Mouse (Mus musculus) neutrophil, adult 59 days (primary cell): ENCODE results near the gene Tmem80. TPM values are rescaled to one million over a fixed set of nuclear protein-coding genes. Genes with fewer than 3 reads are reported as not detected.

ENCODE experiments used
- total RNA-seq, 2 experiments: library from RNA; stranded (reverse); gene quantifications; 1 replicate in 1 of 2; 2 replicates in 1 of 2; pipeline ENCODE4 v1.2.4; 2023

The Tmem80 gene
- 10 to 100 TPM in 1 of 2 experiments, 1 to 10 TPM in 1; 9.5 to 10.8 TPM for total RNA-seq

GRCm38 (mm10) chr7:141327469-141328372, at the start of gene Tmem80, which contains the start of gene Deaf1:
Tmem80 (plus strand) TSS chr7:141327739.
Deaf1 (minus strand) TSS chr7:141327690.

GRCm38 (mm10) chr7:141278766-141279590, 48.6 kb upstream of the Tmem80 start, which contains the start of gene Sct:
Sct (minus strand) TSS chr7:141279133.

GRCm38 (mm10) chr7:141291921-141292582, 35.5 kb upstream of the Tmem80 start, which contains the start of gene Drd4:
Drd4 (plus strand) TSS chr7:141292006.

GRCm38 (mm10) chr7:141338576-141339131, 11.1 kb downstream of the Tmem80 start, which contains the start of gene Eps8l2:
Eps8l2 (plus strand) TSS chr7:141338880.

Other genes starting within 250 kb of the Tmem80 start
- gene Pkp3, start 249.5 kb upstream of the Tmem80 start, total RNA-seq, result 1 to 10 TPM; 3.6 to 5.5 TPM
- gene Sigirr, start 227.2 kb upstream of the Tmem80 start, total RNA-seq, result 1 to 10 TPM; 6.6 to 7.4 TPM
- not detected for gene Ano9, start 209.9 kb upstream of the Tmem80 start, total RNA-seq
- gene Ptdss2, start 205.4 kb upstream of the Tmem80 start, total RNA-seq, result 10 to 100 TPM in 1 of 2 experiments, 1 to 10 TPM in 1; 7.5 to 14.3 TPM
- gene Rnh1, start 154.9 kb upstream of the Tmem80 start, total RNA-seq, result 100 to 1,000 TPM in 1 of 2 experiments, 10 to 100 TPM in 1; 85.6 to 106 TPM
- gene Hras, start 133.7 kb upstream of the Tmem80 start, total RNA-seq, result 10 to 100 TPM; 30.0 to 30.9 TPM
- gene Lrrc56, start 133.6 kb upstream of the Tmem80 start, total RNA-seq, result 1 to 10 TPM; 3.8 to 5.6 TPM
- under 1 TPM; 0.18 to 0.22 TPM for gene Lmntd2, start 113.7 kb upstream of the Tmem80 start, total RNA-seq
- 1 to 10 TPM; 4.0 to 5.0 TPM for gene Rassf7, start 111.9 kb upstream of the Tmem80 start, total RNA-seq
- gene Phrf1, start 99.0 kb upstream of the Tmem80 start, total RNA-seq, result 10 to 100 TPM; 77.4 to 85.4 TPM
- 10 to 100 TPM; 27.7 to 35.2 TPM for gene Irf7, start 61.3 kb upstream of the Tmem80 start, total RNA-seq
- gene Cdhr5, start 51.0 kb upstream of the Tmem80 start, total RNA-seq, result not detected
- gene Sct, start 48.6 kb upstream of the Tmem80 start, total RNA-seq, result not detected
- not detected for gene Drd4, start 35.7 kb upstream of the Tmem80 start, total RNA-seq
- gene Deaf1, start within 50 bp of the Tmem80 start, total RNA-seq, result 10 to 100 TPM; 29.1 to 29.5 TPM
- gene Eps8l2, start 11.1 kb downstream of the Tmem80 start, total RNA-seq, result under 1 TPM in 1 of 2 experiments, not detected in 1; 0.78 TPM
- 100 to 1,000 TPM; 737 to 741 TPM for gene Taldo1, start 64.5 kb downstream of the Tmem80 start, total RNA-seq
- 10 to 100 TPM; 19.7 to 19.9 TPM for gene Gatd1, start 86.4 kb downstream of the Tmem80 start, total RNA-seq
- not detected for gene Cend1, start 101.8 kb downstream of the Tmem80 start, total RNA-seq
- gene Slc25a22, start 110.2 kb downstream of the Tmem80 start, total RNA-seq, result 10 to 100 TPM; 14.0 to 16.2 TPM
- gene Pidd1, start 116.3 kb downstream of the Tmem80 start, total RNA-seq, result 10 to 100 TPM in 1 of 2 experiments, 1 to 10 TPM in 1; 8.2 to 10.7 TPM
- 100 to 1,000 TPM; 666 to 909 TPM for gene Rplp2, start 119.6 kb downstream of the Tmem80 start, total RNA-seq
- 100 to 1,000 TPM in 1 of 2 experiments, 10 to 100 TPM in 1; 90.8 to 112 TPM for gene Pnpla2, start 127.5 kb downstream of the Tmem80 start, total RNA-seq
- 1 to 10 TPM; 4.0 to 9.5 TPM for gene Cracr2b, start 133.4 kb downstream of the Tmem80 start, total RNA-seq
- gene Cd151, start 139.7 kb downstream of the Tmem80 start, total RNA-seq, result 10 to 100 TPM; 12.0 to 15.6 TPM
- gene Polr2l, start 147.4 kb downstream of the Tmem80 start, total RNA-seq, result 10 to 100 TPM in 1 of 2 experiments, 1 to 10 TPM in 1; 8.9 to 11.4 TPM
- 1 to 10 TPM; 2.2 to 3.7 TPM for gene Tspan4, start 147.5 kb downstream of the Tmem80 start, total RNA-seq
- gene Chid1, start 212.1 kb downstream of the Tmem80 start, total RNA-seq, result 10 to 100 TPM; 14.7 to 26.4 TPM
- gene Ap2a2, start 234.4 kb downstream of the Tmem80 start, total RNA-seq, result 10 to 100 TPM; 89.6 to 89.9 TPM